Mouse (Mus musculus): ENCODE data around the gene Rgs1. TPM values are rescaled to one million over a fixed set of nuclear protein-coding genes. Genes with fewer than 3 reads are reported as not detected.
A peak's percentile ranks its signal among the peaks of the same experiment; 100 is the strongest.

The Rgs1 gene
- total RNA-seq, 4 experiments from 2014 or later = 0.37 to 0.78 TPM; not detected in 2

DNA sequence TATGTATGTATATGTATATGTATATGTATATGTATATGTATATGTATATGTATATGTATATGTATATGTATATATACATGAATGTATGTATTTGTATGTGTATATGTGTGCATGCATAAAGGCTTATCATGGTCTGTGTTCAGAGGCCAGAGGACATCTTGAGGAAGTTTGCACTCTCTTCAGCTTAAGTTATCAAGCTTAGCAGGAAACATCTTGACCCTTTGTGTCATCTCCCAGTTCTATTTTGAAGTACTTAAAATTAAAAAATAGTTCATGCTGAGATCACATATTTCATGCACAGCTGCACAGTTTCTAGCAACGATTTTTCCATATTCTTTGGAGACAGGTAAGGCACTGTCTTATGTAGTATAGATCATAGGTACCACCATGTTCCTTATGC, 49.5 kb downstream of the Rgs1 start:
- DNase-seq (ENCODE audit: low spot score) = no peak

- peak; percentile 43 for DNase-seq (ENCODE audit: low spot score)
Observed at GRCm38 (mm10) chr1:144197684-144198083, 51.4 kb downstream of the Rgs1 start.

Other genes starting within 250 kb of the Rgs1 start
- gene Rgs2, start 245.1 kb downstream of the Rgs1 start, total RNA-seq (2022) = 10 to 100 TPM; 25.2 to 45.9 (median 28.4) TPM
- gene Rgs13, start 71.9 kb downstream of the Rgs1 start, total RNA-seq (2022) = not detected

All from heart, adult 8-10 months (tissue).